Mouse (Mus musculus) spleen, adult 2 months (tissue): Measurements from ENCODE around the gene Kng2.

Experiments used
- CTCF ChIP-seq: fragments of 200-500 bp; IDR thresholded peaks from 2 replicates; pipeline ENCODE4 v1.5.1; 2011; ENCODE audit warnings: mild to moderate bottlenecking, inconsistent platforms; ENCODE audit not compliant: insufficient read depth, insufficient read length, insufficient replicate concordance; ENCODE audit errors: extremely low read depth
- POLR2A ChIP-seq: fragments of 200-500 bp; IDR thresholded peaks from 2 replicates; pipeline ENCODE4 v1.6.1; 2011; ENCODE audit warnings: low read depth, low read length, inconsistent platforms

DNA sequence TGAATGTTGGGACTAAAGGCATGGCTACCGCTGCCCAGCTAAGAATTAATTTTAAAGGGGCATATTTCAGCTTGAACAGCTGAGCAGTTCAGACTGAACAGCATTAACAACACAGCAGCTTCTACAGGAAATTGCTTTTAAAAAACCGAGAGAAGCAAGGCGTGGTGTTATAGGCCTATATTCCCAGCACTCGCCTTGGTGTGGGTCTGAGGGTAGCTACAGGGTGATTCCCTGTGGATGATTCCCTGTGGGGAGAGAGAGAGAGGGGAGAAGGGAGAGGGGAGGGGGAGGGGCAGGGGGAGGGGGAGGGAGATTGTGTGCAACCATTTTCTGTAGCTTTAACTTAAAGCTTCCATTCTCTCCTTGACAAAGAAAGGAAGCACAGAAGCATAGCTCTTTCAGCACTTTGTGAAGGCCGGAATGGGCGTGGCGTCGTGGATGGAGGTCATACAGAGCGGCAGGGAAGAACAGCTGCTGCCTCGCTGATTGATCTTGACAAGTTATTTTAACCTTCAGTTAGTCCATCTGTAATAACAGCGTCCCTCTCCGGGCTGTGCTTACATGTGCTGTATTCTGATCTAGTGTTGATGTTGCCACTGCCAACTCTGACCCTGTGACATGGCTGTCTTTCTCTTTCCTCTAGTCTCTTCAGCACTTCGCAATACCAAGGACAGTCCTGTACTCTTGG is 73.7 kb downstream of the Kng2 start:
- no peak for TF ChIP-seq CTCF
- TF ChIP-seq POLR2A: no peak
